Mouse (Mus musculus) neural tube, embryonic 12.5 days (tissue): Measurements from ENCODE around the gene Lim2. TPM values are rescaled to one million over a fixed set of nuclear protein-coding genes. Genes with fewer than 3 reads are reported as not detected.

Source experiments
- ATAC-seq: fragments of 200-750 bp; cut with Nextera tagmentation; 2 replicates; pipeline ENCODE4 v1.8.0; 2017; ENCODE audit warnings: low read depth, mild to moderate bottlenecking, moderate TSS enrichment, moderate library complexity; ENCODE audit not compliant: low FRiP score
- H3K27ac ChIP-seq: fragments of 300-500 bp; sonication (generic); 2 replicates; pipeline ENCODE4 v1.5.1; 2016
- H3K27me3 ChIP-seq: fragments of 300-500 bp; sonication (generic); replicated peaks from 2 replicates; pipeline ENCODE4 v1.6.1; 2016; ENCODE audit warnings: mild to moderate bottlenecking
- H3K36me3 ChIP-seq: fragments of 300-500 bp; sonication (generic); 2 replicates; pipeline ENCODE4 v1.6.1; 2016; ENCODE audit warnings: mild to moderate bottlenecking
- H3K4me1 ChIP-seq: fragments of 300-500 bp; sonication (generic); 2 replicates; pipeline ENCODE4 v1.6.1; 2016
- H3K4me2 ChIP-seq: fragments of 300-500 bp; sonication (generic); replicated peaks from 2 replicates; pipeline ENCODE4 v1.6.1; 2016; ENCODE audit warnings: mild to moderate bottlenecking
- H3K4me3 ChIP-seq: fragments of 300-500 bp; sonication (generic); 2 replicates; pipeline ENCODE4 v1.5.1; 2016
- H3K9ac ChIP-seq: fragments of 300-500 bp; sonication (generic); 2 replicates; pipeline ENCODE4 v1.6.1; 2016; ENCODE audit warnings: mild to moderate bottlenecking
- H3K9me3 ChIP-seq: fragments of 300-500 bp; sonication (generic); 2 replicates; pipeline ENCODE4 v1.6.1; 2016; ENCODE audit warnings: mild to moderate bottlenecking
- WGBS: fragments of 180-500 bp; shearing (Covaris S2); methylation state at CpG from one replicate; pipeline ENCODE4 v1.1.7; 2016; 5-methylcytosine and 5-hydroxymethylcytosine counted together
- polyA plus RNA-seq: library from polyadenylated mRNA; unstranded; fragments of >200 nt; fragmentation: Nextera tagmentation; extraction: Ambion mirVana; gene quantifications from 2 replicates; pipeline ENCODE4 v1.2.1, GENCODE M21; 2016

Lim2 gene
- polyA plus RNA-seq, 1 experiment from 2014 or later = not detected

DNA sequence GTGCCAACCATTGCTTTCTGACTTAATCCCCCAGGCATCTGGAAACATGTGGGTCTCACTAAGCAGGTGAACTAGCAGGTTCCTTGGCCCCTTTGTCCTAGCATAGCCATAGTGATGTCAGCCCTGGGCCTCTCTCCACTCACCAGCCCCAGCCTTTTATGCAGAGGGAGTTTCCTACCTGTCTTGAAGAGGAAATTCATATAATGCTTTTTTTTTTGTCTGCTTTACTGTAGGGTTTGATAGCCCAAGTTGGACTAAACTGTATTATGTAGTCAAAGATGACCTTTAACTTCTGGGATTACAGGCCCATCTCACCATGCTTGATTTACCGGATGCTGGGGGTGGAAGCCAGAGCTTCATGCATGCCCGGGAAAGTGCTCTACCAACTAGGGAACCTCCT lies 22.3 kb downstream of the Lim2 start:
- ATAC-seq = no peak
- 96% methylated on average over 2 of the region's 2 CpGs for WGBS
- no peak overlapping the region for H3K9ac ChIP-seq

DNA sequence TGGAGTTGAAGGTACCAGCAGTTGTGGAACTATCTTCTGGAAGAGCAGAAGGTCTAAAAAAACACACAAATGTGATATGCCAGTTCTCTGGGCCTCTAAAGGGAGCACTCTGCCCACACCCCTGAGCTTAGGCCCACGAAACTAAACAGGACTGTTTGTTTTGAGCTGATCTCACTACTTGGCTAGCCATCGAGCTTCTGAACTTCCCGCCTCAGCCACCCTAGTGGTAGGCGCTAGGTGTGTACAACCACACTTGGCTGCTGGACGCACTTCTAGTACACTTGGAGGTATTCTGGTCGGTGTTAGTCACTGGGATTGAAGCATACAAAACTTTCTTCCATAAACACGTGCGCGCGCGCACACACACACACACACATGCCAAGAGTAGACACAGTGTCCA lies 24.3 kb downstream of the Lim2 start:
- Histone ChIP-seq H3K27me3 (no peaks in the 10 kb centered on the region), H3K9ac (no peak overlapping the region), H3K36me3 (peaks cover 40% of the 10 kb centered on the region), H3K9me3 (no peaks in the 10 kb centered on the region), H3K4me1 (no peaks in the 10 kb centered on the region), H3K27ac (no peak overlapping the region), H3K4me3 (no peak overlapping the region), H3K4me2 (no peak overlapping the region)
- no peak for ATAC-seq
- WGBS = 97% methylated on average over 11 of the region's 11 CpGs

More for the DNA sequence above, 22.3 kb downstream of the Lim2 start:
- no peak overlapping the region for H3K4me3 ChIP-seq
- H3K9me3 ChIP-seq = no peaks in the 10 kb centered on the region
- no peak overlapping the region for H3K27ac ChIP-seq
- peaks cover 3% of the 10 kb centered on the region; the same call in 1 of the 2 replicates for H3K4me1 ChIP-seq
- H3K36me3 ChIP-seq = peaks cover 24% of the 10 kb centered on the region
- H3K27me3 ChIP-seq = no peaks in the 10 kb centered on the region
- no peak overlapping the region for H3K4me2 ChIP-seq

DNA sequence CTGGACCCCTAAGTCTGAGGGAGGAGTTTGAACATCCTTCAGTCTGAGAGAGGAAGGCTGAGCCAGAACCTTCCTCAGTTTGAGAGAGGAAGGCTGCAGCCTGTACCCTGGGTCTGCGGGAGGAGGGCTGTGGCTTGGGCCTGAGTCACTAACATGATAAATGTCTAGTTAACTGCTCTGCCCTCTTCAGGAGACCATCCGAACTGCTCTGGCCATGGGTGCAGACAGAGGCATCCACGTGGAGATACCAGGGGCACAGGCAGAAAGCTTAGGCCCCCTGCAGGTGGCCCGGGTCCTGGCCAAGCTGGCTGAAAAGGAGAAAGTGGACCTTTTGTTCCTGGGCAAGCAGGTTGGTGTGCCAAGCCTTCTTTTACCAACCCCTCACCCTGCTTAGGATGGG lies 25.1 kb downstream of the Lim2 start:
- Histone ChIP-seq H3K27ac (no peak overlapping the region), H3K4me1 (no peaks in the 10 kb centered on the region), H3K27me3 (no peaks in the 10 kb centered on the region), H3K9me3 (no peaks in the 10 kb centered on the region), H3K4me3 (no peak overlapping the region), H3K4me2 (no peak overlapping the region), H3K36me3 (peaks cover 49% of the 10 kb centered on the region), H3K9ac (no peak overlapping the region)
- ATAC-seq = no peak
- 50% methylated on average over 4 of the region's 4 CpGs for WGBS

DNA sequence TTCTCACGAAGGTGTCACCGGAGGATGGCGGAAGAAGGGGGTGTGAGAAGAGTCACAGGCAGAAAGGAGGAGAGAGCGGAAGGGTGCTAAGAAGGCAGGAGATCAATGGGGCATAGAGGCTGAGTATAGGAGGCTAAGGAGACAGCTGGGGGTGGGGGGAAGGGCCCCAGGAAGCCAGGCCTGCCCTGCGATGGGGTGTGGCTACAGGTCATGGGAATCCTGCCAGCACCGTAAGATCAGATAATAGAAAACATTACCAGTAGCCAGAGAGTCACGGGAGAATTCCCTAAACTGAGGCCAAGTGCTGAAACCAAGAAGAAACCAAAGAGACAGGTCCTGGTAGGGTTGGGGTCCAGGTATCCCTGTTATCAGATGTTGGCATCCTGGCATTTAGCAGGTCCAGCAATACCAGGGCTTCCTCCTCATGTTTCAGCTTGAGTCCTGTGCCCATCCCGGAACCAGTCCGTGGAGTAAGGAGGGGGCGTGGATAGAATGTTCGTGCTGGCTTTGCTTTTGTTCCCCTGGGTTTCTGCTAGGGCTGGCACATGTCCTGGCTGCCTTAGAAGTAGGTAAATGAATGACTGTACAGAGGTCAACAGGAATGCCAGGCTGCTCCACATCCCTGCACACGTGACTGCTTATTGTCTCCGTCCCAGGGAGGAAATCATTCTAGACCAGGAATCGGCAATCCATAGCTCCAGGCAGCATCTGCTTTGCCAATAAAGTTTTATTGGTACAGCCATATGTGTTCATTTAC lies 26.3 kb downstream of the Lim2 start:
- no peak overlapping the region for H3K4me3 ChIP-seq
- no peak for ATAC-seq
- H3K4me2 ChIP-seq = no peak overlapping the region
- H3K9me3 ChIP-seq = no peaks in the 10 kb centered on the region
- H3K4me1 ChIP-seq = no peaks in the 10 kb centered on the region
- H3K27me3 ChIP-seq = no peaks in the 10 kb centered on the region
- H3K9ac ChIP-seq = no peak overlapping the region
- no peak overlapping the region for H3K27ac ChIP-seq
- 92% methylated on average over 14 of the region's 14 CpGs for WGBS
- H3K36me3 ChIP-seq = peaks cover 51% of the 10 kb centered on the region

DNA sequence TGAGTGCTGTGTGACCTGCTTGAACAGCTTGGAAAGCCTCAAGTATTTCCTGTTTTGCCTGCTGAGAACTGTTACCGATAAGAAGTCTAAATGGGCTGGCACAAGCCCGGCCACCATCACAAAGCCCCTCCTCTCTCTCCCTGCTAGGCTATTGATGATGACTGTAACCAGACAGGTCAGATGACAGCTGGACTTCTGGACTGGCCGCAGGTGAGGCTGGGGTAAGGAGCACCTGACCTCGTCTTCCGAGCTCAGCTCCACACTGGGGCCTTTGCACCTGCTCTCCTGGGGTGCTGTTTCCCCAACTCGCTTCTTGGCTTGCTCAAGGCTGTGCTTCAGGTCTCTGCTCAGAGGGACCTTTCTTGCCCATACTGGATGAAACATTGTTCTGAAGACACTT lies 26.9 kb downstream of the Lim2 start:
- ATAC-seq = no peak
- WGBS = 92% methylated on average over 6 of the region's 6 CpGs

DNA sequence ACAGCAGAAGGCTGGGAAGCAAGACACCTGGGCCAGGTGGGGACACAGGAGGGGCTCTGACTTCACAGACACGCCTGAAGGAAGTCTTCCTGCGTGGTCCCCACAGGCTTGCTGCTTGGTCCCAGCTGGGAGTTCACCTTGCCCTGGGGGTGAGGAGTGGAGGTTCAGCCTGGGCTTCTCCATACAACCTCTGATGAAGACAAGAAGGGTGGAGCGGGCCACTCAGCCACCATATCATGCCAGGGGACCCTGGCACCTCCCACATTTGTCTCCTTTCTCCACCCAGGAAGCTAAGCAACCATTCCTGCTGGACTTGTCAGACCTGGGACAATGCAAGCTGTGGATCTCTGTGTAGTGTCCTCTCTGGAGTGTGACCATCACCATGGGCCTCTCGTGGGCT lies 35.4 kb downstream of the Lim2 start, which contains the start of gene Vsig10l:
Gene Vsig10l (plus strand): TSS at position 301 of the 400 bp plus-strand sequence.
- 72% methylated on average over 4 of the region's 4 CpGs for WGBS
- H3K27ac ChIP-seq = no peak within 1 kb of the TSS
- H3K4me1 ChIP-seq = peaks cover 12% of the 10 kb centered on the region; the same call in 1 of the 2 replicates
- H3K36me3 ChIP-seq = no peaks in the 10 kb centered on the region; the same call in 1 of the 2 replicates
- H3K9ac ChIP-seq = no peak within 1 kb of the TSS
- no peaks in the 10 kb centered on the region for H3K9me3 ChIP-seq
- peaks cover 27% of the 10 kb centered on the region for H3K27me3 ChIP-seq
- H3K4me3 ChIP-seq = no peak within 1 kb of the TSS
- H3K4me2 ChIP-seq = no peak within 1 kb of the TSS
- ATAC-seq = no peak

More for the DNA sequence above, 26.9 kb downstream of the Lim2 start:
- Histone ChIP-seq H3K4me3 (no peak overlapping the region), H3K4me1 (no peaks in the 10 kb centered on the region), H3K36me3 (peaks cover 51% of the 10 kb centered on the region), H3K4me2 (no peak overlapping the region), H3K9ac (no peak overlapping the region), H3K27me3 (no peaks in the 10 kb centered on the region), H3K9me3 (no peaks in the 10 kb centered on the region), H3K27ac (no peak overlapping the region)

DNA sequence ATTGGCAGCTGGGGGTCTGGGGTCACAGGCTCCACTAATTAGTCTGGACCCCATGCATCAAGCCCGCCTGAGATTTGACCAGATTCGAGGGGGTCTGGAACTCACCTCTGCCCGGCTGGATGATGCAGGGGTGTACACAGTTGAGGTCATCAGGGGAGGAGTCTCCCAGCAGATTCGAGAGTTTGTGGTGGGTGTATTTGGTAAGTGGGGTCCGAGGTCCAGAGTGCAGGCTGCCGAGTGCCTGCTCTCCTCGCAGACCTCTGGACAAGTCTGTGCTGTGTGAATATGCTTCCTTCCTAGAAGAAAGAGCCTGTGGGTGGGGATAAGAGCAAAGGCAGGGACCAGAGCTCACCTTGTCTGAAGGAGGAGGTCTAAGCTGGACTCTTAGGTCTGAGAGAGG lies 36.5 kb downstream of the Lim2 start:
- Histone ChIP-seq H3K27ac (no peak overlapping the region), H3K4me2 (no peak overlapping the region), H3K4me1 (peaks cover 12% of the 10 kb centered on the region; the same call in 1 of the 2 replicates), H3K9me3 (no peaks in the 10 kb centered on the region), H3K9ac (no peak overlapping the region), H3K27me3 (peaks cover 27% of the 10 kb centered on the region), H3K36me3 (no peaks in the 10 kb centered on the region), H3K4me3 (no peak overlapping the region)
- 80% methylated on average over 7 of the region's 7 CpGs for WGBS
- ATAC-seq = no peak

DNA sequence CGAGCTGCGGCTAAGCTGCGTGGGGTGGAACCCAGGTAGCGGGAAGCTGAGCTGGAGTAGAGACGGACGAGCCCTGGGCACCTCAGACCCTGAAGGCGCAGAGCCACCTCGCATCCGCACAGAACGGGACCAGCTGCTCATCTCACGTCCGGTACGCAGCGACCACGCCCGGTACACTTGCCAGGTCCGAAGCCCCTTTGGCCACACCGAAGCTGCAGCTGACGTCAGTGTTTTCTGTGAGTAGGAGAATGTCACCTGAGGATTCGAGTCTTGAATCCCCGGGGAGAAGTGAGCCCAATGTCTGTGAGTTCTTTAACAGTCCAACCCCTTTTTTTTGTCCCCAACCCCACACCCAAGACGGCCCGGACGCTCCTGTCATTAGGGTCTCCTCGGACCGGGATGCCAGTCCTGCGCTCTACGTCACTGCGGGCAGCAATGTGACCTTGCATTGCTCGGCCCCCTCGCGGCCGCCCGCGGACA lies 37.4 kb downstream of the Lim2 start:
- Histone ChIP-seq H3K27ac (no peak overlapping the region), H3K36me3 (no peaks in the 10 kb centered on the region), H3K4me1 (peaks cover 12% of the 10 kb centered on the region; the same call in 1 of the 2 replicates), H3K9ac (peak overlapping the region; percentile 60; the same call in 1 of the 2 replicates), H3K9me3 (no peaks in the 10 kb centered on the region), H3K4me2 (peak overlapping the region; percentile 79), H3K27me3 (peaks cover 27% of the 10 kb centered on the region), H3K4me3 (peak overlapping the region; percentile 41)
- ATAC-seq = peak; percentile 59
- 4% methylated on average over 35 of the region's 35 CpGs for WGBS

DNA sequence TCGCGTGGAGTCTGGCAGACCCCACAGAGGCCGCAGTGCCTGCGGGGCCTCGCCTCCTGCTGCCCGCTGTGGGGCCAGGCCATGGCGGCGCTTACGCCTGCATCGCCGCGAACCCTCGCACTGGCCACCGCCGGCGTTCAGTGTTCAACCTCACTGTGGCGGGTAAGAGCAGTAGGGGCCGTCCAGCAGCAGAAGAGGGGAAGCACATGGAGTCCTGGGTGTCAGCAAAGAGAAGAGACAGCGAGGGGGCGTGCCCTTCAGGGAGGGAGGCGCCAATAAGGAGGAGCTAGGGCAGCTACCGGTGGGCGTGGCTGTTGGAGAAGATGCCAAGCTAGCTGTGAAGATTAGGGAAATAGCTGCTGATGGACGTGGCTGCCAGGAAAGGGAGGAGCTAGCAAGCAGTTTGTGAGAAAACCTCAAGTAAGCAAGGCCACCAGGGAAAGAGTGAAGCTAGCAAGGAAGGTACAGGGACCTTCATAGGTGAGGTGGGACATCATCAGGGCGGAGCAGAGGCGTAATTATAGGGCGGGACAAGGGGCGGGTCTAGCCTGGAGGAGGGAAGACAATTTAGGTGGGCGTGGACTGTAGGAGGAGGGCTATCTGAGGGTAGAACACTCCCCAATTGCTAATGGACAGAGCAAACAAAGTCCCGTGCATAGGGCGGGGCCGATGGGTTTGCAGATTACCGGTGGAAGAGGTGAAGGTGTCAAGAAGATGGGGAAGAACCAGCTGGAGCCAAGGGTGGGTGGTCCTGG lies 38.1 kb downstream of the Lim2 start:
- H3K27ac ChIP-seq = no peak overlapping the region
- no peaks in the 10 kb centered on the region for H3K36me3 ChIP-seq
- WGBS = under 1% methylated on average over 33 of the region's 33 CpGs
- peak; percentile 79 for ATAC-seq
- H3K9me3 ChIP-seq = no peaks in the 10 kb centered on the region
- peak overlapping the region; percentile 60 for H3K9ac ChIP-seq
- peaks cover 12% of the 10 kb centered on the region; the same call in 1 of the 2 replicates for H3K4me1 ChIP-seq
- H3K4me2 ChIP-seq = peak overlapping the region; percentile 79
- H3K27me3 ChIP-seq = peaks cover 27% of the 10 kb centered on the region
- H3K4me3 ChIP-seq = peak overlapping the region; percentile 41

DNA sequence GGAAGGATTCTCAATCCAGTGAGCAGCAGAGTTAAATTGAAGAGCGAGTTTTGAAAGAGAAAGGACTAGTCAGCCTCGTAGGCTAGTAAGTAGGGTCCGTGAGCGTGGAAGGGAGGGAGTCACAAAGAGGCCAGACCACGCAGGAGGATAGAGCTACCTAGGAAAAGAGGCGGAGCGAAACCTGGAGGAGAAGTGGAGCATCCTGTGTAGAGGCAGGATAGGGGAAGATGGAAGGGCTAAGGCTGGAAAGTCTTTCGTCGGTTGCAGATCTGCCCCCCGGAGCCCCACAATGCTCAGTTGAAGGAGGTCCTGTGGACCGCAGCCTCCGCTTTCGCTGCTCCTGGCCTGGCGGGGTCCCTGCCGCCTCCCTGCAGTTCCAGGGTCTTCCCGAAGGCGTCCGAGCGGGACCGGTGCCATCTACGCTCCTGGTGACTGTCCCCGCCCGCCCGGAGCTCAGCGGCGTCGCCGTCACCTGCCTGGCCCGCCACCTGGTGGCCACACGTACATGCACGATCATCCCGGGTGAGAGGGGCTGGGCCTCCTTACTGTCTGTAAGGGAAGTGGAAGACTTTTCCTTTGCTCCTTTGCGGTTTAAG lies 38.7 kb downstream of the Lim2 start:
- no peaks in the 10 kb centered on the region for H3K36me3 ChIP-seq
- H3K27ac ChIP-seq = no peak overlapping the region
- peak; percentile 68 for ATAC-seq
- H3K9me3 ChIP-seq = no peaks in the 10 kb centered on the region
- H3K4me2 ChIP-seq = peak overlapping the region; percentile 79
- H3K9ac ChIP-seq = peak overlapping the region; percentile 40; the same call in 1 of the 2 replicates
- WGBS = under 1% methylated on average over 33 of the region's 33 CpGs
- H3K27me3 ChIP-seq = peaks cover 27% of the 10 kb centered on the region
- peaks cover 12% of the 10 kb centered on the region; the same call in 1 of the 2 replicates for H3K4me1 ChIP-seq
- H3K4me3 ChIP-seq = peak overlapping the region; percentile 41

DNA sequence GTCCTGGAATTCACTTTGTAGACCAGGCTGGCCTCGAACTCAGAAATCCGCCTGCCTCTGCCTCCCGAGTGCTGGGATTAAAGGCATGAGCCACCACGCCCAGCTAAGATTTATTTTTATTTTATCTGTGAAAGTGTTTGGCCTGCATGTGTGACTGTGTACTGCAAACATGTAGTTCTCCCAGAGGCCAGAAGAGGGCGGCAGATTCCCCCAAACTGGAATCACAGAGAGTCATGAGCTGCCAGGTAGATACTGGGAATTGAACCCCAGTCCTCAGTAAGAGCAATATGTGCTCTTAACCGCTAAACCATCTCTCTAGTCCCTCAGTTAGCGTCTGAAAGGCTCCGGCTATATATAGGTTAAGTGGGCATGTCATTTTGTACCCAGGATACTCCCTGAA lies 42.9 kb downstream of the Lim2 start:
- no peak overlapping the region for H3K9ac ChIP-seq
- H3K27me3 ChIP-seq = peaks cover 26% of the 10 kb centered on the region
- no peak overlapping the region for H3K4me3 ChIP-seq
- 39% methylated on average over 8 of the region's 8 CpGs for WGBS
- ATAC-seq = no peak
- H3K4me2 ChIP-seq = no peak overlapping the region
- H3K27ac ChIP-seq = no peak overlapping the region
- peaks cover 6% of the 10 kb centered on the region; the same call in 1 of the 2 replicates for H3K4me1 ChIP-seq
- peaks cover 8% of the 10 kb centered on the region; the same call in 1 of the 2 replicates for H3K36me3 ChIP-seq
- no peaks in the 10 kb centered on the region for H3K9me3 ChIP-seq

DNA sequence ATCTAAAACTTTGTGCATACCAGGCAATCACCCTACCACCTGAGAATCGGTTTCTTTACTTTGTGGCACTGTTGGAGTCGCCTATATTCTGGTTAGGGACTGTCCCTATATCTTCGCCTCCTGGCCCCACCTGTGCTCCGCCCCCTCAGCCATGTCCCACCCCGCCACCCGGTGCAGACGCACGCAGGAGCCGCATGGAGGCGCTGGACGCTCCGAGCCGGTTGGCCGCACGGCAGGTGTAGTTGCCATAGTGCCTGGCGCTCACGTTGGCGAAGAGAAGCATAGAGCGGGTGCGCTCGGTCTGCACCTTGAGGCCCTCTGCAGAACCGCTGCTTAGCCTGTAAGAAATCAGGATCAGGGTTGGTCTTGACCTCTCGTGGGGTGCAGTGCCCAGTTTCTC lies 48.2 kb downstream of the Lim2 start:
- 7% methylated on average over 23 of the region's 23 CpGs for WGBS
- H3K27me3 ChIP-seq = peaks cover 60% of the 10 kb centered on the region
- H3K9me3 ChIP-seq = no peaks in the 10 kb centered on the region
- no peak overlapping the region for H3K4me2 ChIP-seq
- H3K27ac ChIP-seq = no peak overlapping the region
- no peak for ATAC-seq
- H3K36me3 ChIP-seq = peaks cover 14% of the 10 kb centered on the region; the same call in 1 of the 2 replicates
- H3K4me3 ChIP-seq = no peak overlapping the region
- no peaks in the 10 kb centered on the region for H3K4me1 ChIP-seq
- no peak overlapping the region for H3K9ac ChIP-seq
